Mouse (Mus musculus) Patski (cell line): ENCODE data around the gene Cox7a1. TPM values are rescaled to one million over a fixed set of nuclear protein-coding genes. Genes with fewer than 3 reads are reported as not detected.
A peak's percentile ranks its signal among the peaks of the same experiment; 100 is the strongest.

Source experiments
- ATAC-seq: fragments of 100-300 bp; one replicate; pipeline ENCODE4 v1.8.0; 2021
- CTCF ChIA-PET: fragments of 350-600 bp; sonication (Branson Sonifier 250); formaldehyde crosslinking; loops from one replicate; lab custom pipeline; 2022; ENCODE audit warnings: inconsistent platforms; lab: Charles Lee
- POLR2A ChIA-PET: fragments of 350-600 bp; sonication (Branson Sonifier 250); formaldehyde crosslinking; loops from one replicate; lab custom pipeline; 2022; ENCODE audit warnings: antibody characterized with exemption, inconsistent platforms; lab: Charles Lee
- DNase-seq: peaks from one replicate; pipeline ENCODE4 v3.0.0-alpha.2; 2011; ENCODE audit warnings: low read depth, low spot score
- H3K27me3 ChIP-seq: fragments of 371-371 bp; one replicate; pipeline ENCODE4 v1.5.1; 2021
- CTCF ChIP-seq: fragments of 100-300 bp; IDR thresholded peaks from one replicate; pipeline ENCODE4 v1.5.1; 2021
- in situ Hi-C: fragments of 300-500 bp; cut with MboI; formaldehyde crosslinking; loops from 3 replicates; pipeline ENCODE4 v1.11.1; 2018; ENCODE audit warnings: low pct_unique_long_range_greater_than_20kb, mixed read lengths
- polyA plus RNA-seq: library from polyadenylated mRNA; unstranded; gene quantifications from one replicate; pipeline ENCODE4 v1.2.3, GENCODE M21; 2021

Gene Cox7a1
- polyA plus RNA-seq, 1 experiment from 2014 or later: 0.89 TPM

DNA sequence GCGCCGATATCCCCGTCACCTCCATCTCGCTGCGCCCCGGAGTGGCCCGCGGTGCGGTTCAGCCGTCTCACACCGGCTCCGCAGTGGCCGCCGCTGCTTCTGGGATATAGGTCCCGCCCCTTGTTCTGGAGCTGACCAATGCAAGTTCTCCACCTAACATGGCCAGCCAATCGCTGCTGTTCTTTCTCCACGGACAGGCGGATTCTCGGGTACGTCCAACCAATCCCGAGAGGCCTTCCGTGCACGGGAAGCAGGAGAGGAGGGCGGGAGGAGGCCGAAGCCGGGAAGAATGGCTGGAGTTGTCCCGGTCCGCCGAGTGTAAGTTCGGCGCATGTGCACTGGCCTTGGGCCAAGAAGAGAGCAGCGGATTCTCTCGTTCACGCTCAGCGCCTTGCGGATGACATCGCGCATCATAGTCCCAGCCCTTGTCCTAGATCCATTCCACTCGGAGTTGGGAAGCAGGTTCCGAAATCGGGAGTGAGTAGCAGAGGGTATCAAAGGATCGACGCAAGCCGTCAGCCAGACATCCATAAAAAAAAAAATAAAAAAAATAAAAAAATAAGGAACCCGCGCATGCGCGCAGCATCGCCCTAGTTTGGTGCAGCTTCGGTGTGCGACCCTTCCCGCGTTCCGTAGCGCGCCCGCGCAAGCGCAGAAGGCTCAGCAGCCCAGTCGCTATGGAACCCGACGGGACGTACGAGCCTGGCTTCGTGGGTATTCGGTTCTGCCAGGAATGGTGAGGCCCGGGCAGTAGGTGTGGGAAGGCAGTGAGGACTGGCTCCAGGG is 47.9 kb downstream of the Cox7a1 start, which contains the start of the genes Polr2i and Tbcb:
Polr2i (plus strand) TSS at position 280 of the 786 bp plus-strand sequence.
Tbcb (minus strand) TSS at position 604 of the 786 bp plus-strand sequence.
- H3K27me3 ChIP-seq: no peaks in the 10 kb centered on the region
- in situ Hi-C loops: no loop called here
- TF ChIP-seq CTCF: no peak
- DNase-seq (peak; percentile 97), ATAC-seq (peak; percentile 94)
- ChIA-PET POLR2A (no interaction called here), CTCF (interaction anchor here (0.7 to 3.0 kb wide), 2 partner anchors 14 to 48 kb away, joined by 3 to 11 read pairs; partner anchors contain the start of genes Thap8 and Wdr62)

DNA sequence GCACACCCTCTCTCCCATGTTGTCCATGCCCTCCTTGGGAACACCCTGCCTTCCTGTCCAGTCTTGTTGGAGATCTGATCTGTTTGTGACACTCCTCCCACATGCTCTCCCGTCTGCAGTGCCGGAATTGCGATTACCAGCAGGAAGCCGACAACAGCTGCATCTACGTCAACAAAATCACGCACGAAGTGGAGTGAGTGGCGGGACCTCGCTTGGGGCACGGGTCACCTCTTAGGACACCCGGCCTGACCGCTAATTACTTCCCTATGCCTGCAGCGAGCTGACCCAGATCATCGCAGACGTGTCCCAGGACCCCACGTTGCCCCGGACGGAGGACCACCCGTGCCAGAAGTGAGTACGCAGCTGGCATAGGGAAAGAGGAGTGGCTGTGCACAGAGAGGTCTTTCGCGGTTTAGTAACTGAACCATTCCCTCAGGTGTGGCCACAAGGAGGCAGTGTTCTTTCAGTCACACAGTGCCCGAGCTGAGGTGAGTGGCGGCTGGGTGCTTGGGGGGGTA is 48.7 kb downstream of the Cox7a1 start:
- DNase-seq (no peak), ATAC-seq (no peak)
- CTCF ChIA-PET: interaction anchor here (1.7 kb wide), 1 partner anchor 68 kb away, joined by 7 read pairs; no protein-coding TSS in a partner anchor
- POLR2A ChIA-PET: no interaction called here
- TF ChIP-seq CTCF: no peak
- in situ Hi-C loops: no loop called here
- no peaks in the 10 kb centered on the region for H3K27me3 ChIP-seq

DNA sequence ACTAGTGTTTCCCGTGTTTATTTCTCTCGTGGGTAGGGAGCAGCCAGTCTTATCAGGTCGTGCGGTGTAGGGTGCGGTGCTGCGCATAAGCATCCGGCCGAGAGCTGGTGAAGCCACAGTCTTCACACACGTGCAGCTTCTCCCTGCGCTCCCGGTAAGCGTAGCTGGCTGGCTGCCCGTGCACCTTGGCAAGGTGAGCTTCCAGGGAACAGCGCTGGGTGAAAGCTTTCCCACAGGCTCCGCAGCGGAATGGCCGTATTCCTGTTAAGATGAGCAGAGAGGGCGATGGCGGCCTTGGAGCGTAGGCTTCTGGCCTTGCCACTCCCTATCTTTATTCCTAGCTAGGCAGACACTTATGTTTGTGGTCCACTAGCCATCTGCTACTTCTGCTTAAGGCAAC is 49.4 kb downstream of the Cox7a1 start:
- ATAC-seq: no peak
- POLR2A ChIA-PET: no interaction called here
- CTCF ChIA-PET: interaction anchor here (1.0 to 1.7 kb wide), 2 partner anchors 26 to 68 kb away, joined by 3 to 7 read pairs; no protein-coding TSS in a partner anchor
- no peak for TF ChIP-seq CTCF
- in situ Hi-C loops: no loop called here
- no peak for DNase-seq
- H3K27me3 ChIP-seq: no peaks in the 10 kb centered on the region

DNA sequence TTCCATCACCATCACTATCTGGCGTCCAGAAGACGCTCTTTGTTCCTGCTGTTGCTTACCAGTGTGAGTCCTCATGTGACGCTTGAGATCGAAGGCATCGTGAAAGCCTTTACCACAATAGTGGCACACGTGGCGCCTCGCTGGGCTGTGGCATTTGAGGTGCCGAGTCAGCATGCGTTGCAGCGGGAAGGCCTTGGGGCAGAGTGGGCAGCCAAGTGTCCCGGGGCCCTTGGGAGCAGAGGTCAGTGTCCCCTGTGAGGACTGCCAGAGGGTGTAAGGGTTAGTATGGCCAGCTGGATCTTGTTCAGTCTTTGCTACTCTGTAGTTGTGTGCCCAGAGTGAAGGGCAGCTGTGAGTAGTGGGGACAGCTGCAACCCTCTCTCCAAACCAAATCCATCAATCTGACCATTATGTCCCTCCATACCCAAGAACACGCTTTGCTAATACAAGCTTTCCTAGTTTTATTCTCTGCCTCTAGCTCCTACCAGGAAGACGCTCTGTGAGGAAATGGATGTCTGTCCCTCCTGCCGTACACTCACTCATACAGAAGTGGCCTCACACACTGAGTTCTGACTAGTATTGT is 50.4 kb downstream of the Cox7a1 start:
- POLR2A ChIA-PET: interaction anchor here (0.7 kb wide), 1 partner anchor 51 kb away, joined by 3 read pairs; no protein-coding TSS in a partner anchor
- ATAC-seq (no peak), DNase-seq (no peak)
- CTCF ChIA-PET: no interaction called here
- no peaks in the 10 kb centered on the region for H3K27me3 ChIP-seq
- in situ Hi-C loops: no loop called here
- no peak for TF ChIP-seq CTCF

- no peak for TF ChIP-seq CTCF
- in situ Hi-C loops: no loop called here
- no peaks in the 10 kb centered on the region for H3K27me3 ChIP-seq
- ATAC-seq (no peak), DNase-seq (no peak)
- ChIA-PET CTCF (no interaction called here), POLR2A (interaction anchor here (0.7 kb wide), 1 partner anchor 52 kb away, joined by 3 read pairs; no protein-coding TSS in a partner anchor)
Measured at GRCm38 (mm10) chr7:30235091-30235490, 51.1 kb downstream of the Cox7a1 start.

GRCm38 (mm10) chr7:30235625-30236024 is 51.7 kb downstream of the Cox7a1 start, which contains the start of gene Ovol3:
Ovol3 (minus strand) TSS chr7:30235725.
- DNase-seq (no peak), ATAC-seq (no peak)
- no peaks in the 10 kb centered on the region for H3K27me3 ChIP-seq
- ChIA-PET POLR2A (no interaction called here), CTCF (no interaction called here)
- in situ Hi-C loops: no loop called here
- TF ChIP-seq CTCF: no peak

Other genes starting within 250 kb of the Cox7a1 start
- gene Zfp74, start 230.1 kb upstream of the Cox7a1 start, polyA plus RNA-seq: 12.1 TPM
- gene Zfp568, start 200.2 kb upstream of the Cox7a1 start, polyA plus RNA-seq: 12.0 TPM
- 3.4 TPM for gene Zfp14, start 132.8 kb upstream of the Cox7a1 start, polyA plus RNA-seq
- gene Zfp82, start 111.2 kb upstream of the Cox7a1 start, polyA plus RNA-seq: 13.7 TPM
- gene Gm26920, start 93.7 kb upstream of the Cox7a1 start, polyA plus RNA-seq: 1.1 TPM
- 5.3 TPM for gene Zfp566, start 93.6 kb upstream of the Cox7a1 start, polyA plus RNA-seq
- gene Zfp260, start 89.4 kb upstream of the Cox7a1 start, polyA plus RNA-seq: 55.7 TPM
- 8.7 TPM for gene Zfp382, start 62.2 kb upstream of the Cox7a1 start, polyA plus RNA-seq
- 56.4 TPM for gene Zfp146, start 14.4 kb upstream of the Cox7a1 start, polyA plus RNA-seq
- 456 TPM for gene Capns1, start 14.7 kb downstream of the Cox7a1 start, polyA plus RNA-seq
- 79.3 TPM for gene Polr2i, start 47.8 kb downstream of the Cox7a1 start, polyA plus RNA-seq
- 87.4 TPM for gene Tbcb, start 48.1 kb downstream of the Cox7a1 start, polyA plus RNA-seq
- gene Ovol3, start 51.6 kb downstream of the Cox7a1 start, polyA plus RNA-seq: not detected
- gene Thap8, start 96.0 kb downstream of the Cox7a1 start, polyA plus RNA-seq: 0.14 TPM
- gene Wdr62, start 96.3 kb downstream of the Cox7a1 start, polyA plus RNA-seq: 9.7 TPM
- gene Clip3, start 107.6 kb downstream of the Cox7a1 start, polyA plus RNA-seq: 78.3 TPM
- 35.2 TPM for gene Alkbh6, start 124.6 kb downstream of the Cox7a1 start, polyA plus RNA-seq
- gene Syne4, start 130.7 kb downstream of the Cox7a1 start, polyA plus RNA-seq: 2.6 TPM
- 3.3 TPM for gene E130208F15Rik, start 137.6 kb downstream of the Cox7a1 start, polyA plus RNA-seq
- 6.4 TPM for gene Sdhaf1, start 139.8 kb downstream of the Cox7a1 start, polyA plus RNA-seq
- 21.9 TPM for gene Lrfn3, start 178.6 kb downstream of the Cox7a1 start, polyA plus RNA-seq
- gene Tyrobp, start 229.6 kb downstream of the Cox7a1 start, polyA plus RNA-seq: not detected
- gene Hcst, start 235.7 kb downstream of the Cox7a1 start, polyA plus RNA-seq: not detected
- 0.86 TPM for gene Nfkbid, start 237.6 kb downstream of the Cox7a1 start, polyA plus RNA-seq